Mouse (Mus musculus): ENCODE measurements at regions not wholly inside any gene's neighbourhood (a gene's known extent, or its start where the extent isn't known, plus 50 kb on each side); places are given as distances from the start of the nearest gene placed in this dataset.

DNA sequence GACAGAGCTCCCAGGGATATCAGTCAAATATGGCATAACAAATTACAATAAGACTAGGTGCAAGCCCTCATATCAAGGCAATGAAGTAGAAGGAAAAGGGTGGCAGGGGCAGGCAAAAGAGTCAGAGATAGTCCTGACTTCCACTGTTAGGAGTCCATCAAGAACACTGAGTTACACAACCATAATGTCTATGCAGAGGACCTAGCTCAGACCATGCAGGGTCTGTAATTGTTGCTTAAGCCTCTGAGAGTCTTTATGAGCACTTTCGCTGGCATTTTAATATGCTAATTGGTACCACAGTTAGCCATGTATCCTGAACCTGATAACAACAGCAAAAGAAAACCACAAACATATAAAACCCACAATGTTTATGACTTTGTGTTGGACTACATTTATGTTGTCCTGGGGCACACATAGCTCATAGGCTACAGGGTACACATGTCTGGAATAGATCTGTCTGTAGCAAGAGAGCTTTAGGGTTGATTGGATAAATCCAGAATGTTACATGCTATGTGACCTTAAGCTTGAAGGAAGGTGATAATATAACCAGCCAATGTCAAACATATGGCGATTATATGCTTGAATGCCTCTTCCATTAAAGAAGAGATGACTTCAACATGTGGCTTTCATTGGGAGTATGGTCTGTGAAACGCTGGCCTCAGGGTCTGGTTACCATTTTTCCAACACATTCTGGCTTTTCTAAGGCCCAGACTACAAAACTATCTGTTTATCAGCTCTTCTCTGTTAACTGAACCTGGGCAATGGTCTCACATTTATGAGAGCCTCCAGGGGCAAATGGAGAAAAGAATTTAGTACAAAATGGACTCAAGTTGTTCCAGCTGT is 836.6 kb downstream of the Gm9195 start:
- Histone ChIP-seq H3K27ac (ENCODE audit: low read depth) (no peak overlapping the region), H3K4me1 (replicated peaks; ENCODE audit: control insufficient read depth, insufficient read depth, low read length) (0 out of 2 replicates have a peak, but pooled peaks cover under 1% of the 10 kb centered on the region), H3K9ac (ENCODE audit: low read length) (no peak overlapping the region), H3K36me3 (ENCODE audit: control insufficient read depth, insufficient read depth, low read length) (no peaks in the 10 kb centered on the region), H3K9me3 (ENCODE audit: control insufficient read depth, low read length) (no peaks in the 10 kb centered on the region), H3K4me2 (ENCODE audit: low read length) (no peak overlapping the region), H3K4me3 (ENCODE audit: low read depth, low read length) (no peak overlapping the region), H3K27me3 (replicated peaks; ENCODE audit: control insufficient read depth, insufficient read depth, low read length) (no peaks in the 10 kb centered on the region)
- DNase-seq (ENCODE audit: low spot score) (no peak), ATAC-seq (replicated peaks; ENCODE audit: low FRiP score, low TSS enrichment, low read depth) (no peak)
- 91% methylated on average over 3 of the region's 3 CpGs for WGBS

DNA sequence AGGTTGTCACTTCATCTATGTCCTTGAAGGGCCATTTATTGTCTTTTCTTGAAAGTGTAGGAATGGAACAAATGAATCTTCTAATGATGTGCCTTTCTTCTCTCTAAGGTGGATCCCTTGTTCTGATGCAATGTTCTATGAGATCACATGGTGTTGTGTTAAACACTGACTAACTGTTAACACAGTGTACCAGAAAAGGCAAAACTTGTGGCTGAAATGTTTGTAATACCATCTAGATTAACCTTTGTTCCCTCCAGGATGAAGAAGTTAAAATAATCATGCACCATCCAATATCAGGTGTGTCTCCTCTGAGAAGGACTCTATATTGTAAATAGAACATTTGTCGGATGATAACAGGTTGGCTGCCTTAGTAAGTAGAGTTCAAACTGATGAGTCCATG is 849.1 kb downstream of the Gm9195 start:
- Histone ChIP-seq H3K4me1 (replicated peaks; ENCODE audit: control insufficient read depth, insufficient read depth, low read length) (no peaks in the 10 kb centered on the region), H3K36me3 (ENCODE audit: control insufficient read depth, insufficient read depth, low read length) (no peaks in the 10 kb centered on the region), H3K27me3 (replicated peaks; ENCODE audit: control insufficient read depth, insufficient read depth, low read length) (no peaks in the 10 kb centered on the region), H3K27ac (ENCODE audit: low read depth) (no peak overlapping the region), H3K4me2 (ENCODE audit: low read length) (no peak overlapping the region), H3K9ac (ENCODE audit: low read length) (no peak overlapping the region), H3K4me3 (ENCODE audit: low read depth, low read length) (no peak overlapping the region), H3K9me3 (ENCODE audit: control insufficient read depth, low read length) (no peaks in the 10 kb centered on the region)
- no peak for DNase-seq (ENCODE audit: low spot score)
- WGBS = 85% methylated on average over 1 of the region's 1 CpGs
- no peak for ATAC-seq (replicated peaks; ENCODE audit: low FRiP score, low TSS enrichment, low read depth)

DNA sequence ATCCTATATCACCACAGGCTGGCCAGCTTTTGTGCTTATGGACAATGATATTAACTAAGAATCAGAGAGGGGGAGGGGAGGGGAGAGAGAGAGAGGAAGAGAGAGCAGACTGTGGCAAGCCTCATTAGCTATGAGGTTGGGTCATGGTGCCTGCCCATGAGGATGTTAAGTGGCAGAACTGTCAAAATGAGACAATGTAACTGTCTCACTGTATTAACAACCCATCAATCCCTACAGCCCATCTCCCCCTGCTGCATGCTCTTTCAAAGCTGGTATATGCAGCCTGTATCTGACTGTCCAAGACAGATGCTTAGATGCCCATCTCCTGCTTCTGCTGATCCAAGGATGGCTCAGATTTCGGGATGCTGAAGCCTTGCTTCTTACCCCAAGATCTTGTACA is 852.6 kb downstream of the Gm9195 start:
- WGBS = 71% methylated on average over 1 of the region's 1 CpGs
- no peak for ATAC-seq (replicated peaks; ENCODE audit: low FRiP score, low TSS enrichment, low read depth)

DNA sequence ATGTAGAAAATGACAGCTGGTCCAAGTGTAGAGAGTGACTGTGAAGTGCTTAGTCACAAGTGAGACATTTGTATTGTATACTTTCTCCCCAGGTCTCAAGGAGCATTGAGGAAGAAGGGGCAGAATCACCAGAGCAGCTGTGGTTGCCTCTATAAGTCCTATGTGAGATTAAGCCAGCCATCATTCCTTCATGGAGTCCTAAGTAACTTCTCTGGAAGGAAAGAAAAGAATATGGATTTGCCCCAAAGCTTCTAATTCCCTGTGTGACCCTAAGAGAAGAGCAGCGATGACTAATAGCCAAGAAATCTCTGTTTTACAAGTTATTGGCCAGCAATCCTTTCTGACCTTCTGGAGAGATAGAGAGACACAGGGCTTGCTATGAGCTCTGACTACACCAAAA is 856.5 kb downstream of the Gm9195 start:
- Histone ChIP-seq H3K27me3 (replicated peaks; ENCODE audit: control insufficient read depth, insufficient read depth, low read length) (no peaks in the 10 kb centered on the region), H3K27ac (ENCODE audit: low read depth) (no peak overlapping the region), H3K4me2 (ENCODE audit: low read length) (no peak overlapping the region), H3K4me3 (ENCODE audit: low read depth, low read length) (no peak overlapping the region), H3K4me1 (replicated peaks; ENCODE audit: control insufficient read depth, insufficient read depth, low read length) (no peaks in the 10 kb centered on the region), H3K36me3 (ENCODE audit: control insufficient read depth, insufficient read depth, low read length) (no peaks in the 10 kb centered on the region), H3K9ac (ENCODE audit: low read length) (no peak overlapping the region), H3K9me3 (ENCODE audit: control insufficient read depth, low read length) (no peaks in the 10 kb centered on the region)
- ATAC-seq (replicated peaks; ENCODE audit: low FRiP score, low TSS enrichment, low read depth) (no peak), DNase-seq (ENCODE audit: low spot score) (no peak)
- 91% methylated on average over 1 of the region's 1 CpGs for WGBS

More for the DNA sequence above, 852.6 kb downstream of the Gm9195 start:
- H3K4me1 ChIP-seq (replicated peaks; ENCODE audit: control insufficient read depth, insufficient read depth, low read length) = no peaks in the 10 kb centered on the region
- no peak overlapping the region for H3K4me3 ChIP-seq (ENCODE audit: low read depth, low read length)
- no peak for DNase-seq (ENCODE audit: low spot score)
- no peaks in the 10 kb centered on the region for H3K36me3 ChIP-seq (ENCODE audit: control insufficient read depth, insufficient read depth, low read length)
- H3K27me3 ChIP-seq (replicated peaks; ENCODE audit: control insufficient read depth, insufficient read depth, low read length) = no peaks in the 10 kb centered on the region
- H3K9ac ChIP-seq (ENCODE audit: low read length) = no peak overlapping the region
- no peaks in the 10 kb centered on the region for H3K9me3 ChIP-seq (ENCODE audit: control insufficient read depth, low read length)
- H3K27ac ChIP-seq (ENCODE audit: low read depth) = no peak overlapping the region
- no peak overlapping the region for H3K4me2 ChIP-seq (ENCODE audit: low read length)

DNA sequence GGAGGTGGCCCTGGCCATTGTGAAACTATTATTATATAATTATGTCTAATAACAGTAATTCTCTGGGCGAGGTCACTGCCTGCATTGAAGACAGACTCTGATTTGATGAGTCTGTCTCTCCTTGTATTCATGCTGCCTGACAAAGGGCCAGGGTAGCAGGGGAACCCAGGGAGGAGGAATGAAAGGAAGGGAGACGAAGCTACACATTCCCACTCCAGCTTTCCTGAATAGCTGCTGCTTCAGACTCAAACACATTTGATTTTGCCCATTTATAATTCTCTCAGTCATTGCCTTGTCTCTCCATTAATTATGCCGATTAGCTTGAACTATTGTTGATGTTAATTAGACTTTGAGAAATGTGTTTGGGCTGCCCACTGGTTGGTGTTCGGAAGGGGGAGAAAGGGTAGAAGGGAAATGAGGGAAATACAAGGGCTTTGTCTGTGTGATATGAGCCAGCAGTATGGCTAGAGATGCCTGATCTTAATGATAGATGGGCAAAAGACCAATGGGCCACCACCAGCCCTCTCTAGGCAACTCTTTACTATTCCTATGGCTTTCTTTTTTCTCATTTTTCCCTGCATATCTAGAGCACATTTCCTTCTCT is 881.8 kb downstream of the Gm9195 start:
- no peak overlapping the region for H3K4me2 ChIP-seq (ENCODE audit: low read length)
- H3K9ac ChIP-seq (ENCODE audit: low read length) = no peak overlapping the region
- 79% methylated on average over 4 of the region's 4 CpGs for WGBS
- no peaks in the 10 kb centered on the region for H3K9me3 ChIP-seq (ENCODE audit: control insufficient read depth, low read length)
- DNase-seq (ENCODE audit: low spot score) (no peak), ATAC-seq (replicated peaks; ENCODE audit: low FRiP score, low TSS enrichment, low read depth) (no peak)
- no peaks in the 10 kb centered on the region for H3K4me1 ChIP-seq (replicated peaks; ENCODE audit: control insufficient read depth, insufficient read depth, low read length)
- H3K4me3 ChIP-seq (ENCODE audit: low read depth, low read length) = no peak overlapping the region
- H3K36me3 ChIP-seq (ENCODE audit: control insufficient read depth, insufficient read depth, low read length) = no peaks in the 10 kb centered on the region
- H3K27ac ChIP-seq (ENCODE audit: low read depth) = no peak overlapping the region
- no peaks in the 10 kb centered on the region for H3K27me3 ChIP-seq (replicated peaks; ENCODE audit: control insufficient read depth, insufficient read depth, low read length)

DNA sequence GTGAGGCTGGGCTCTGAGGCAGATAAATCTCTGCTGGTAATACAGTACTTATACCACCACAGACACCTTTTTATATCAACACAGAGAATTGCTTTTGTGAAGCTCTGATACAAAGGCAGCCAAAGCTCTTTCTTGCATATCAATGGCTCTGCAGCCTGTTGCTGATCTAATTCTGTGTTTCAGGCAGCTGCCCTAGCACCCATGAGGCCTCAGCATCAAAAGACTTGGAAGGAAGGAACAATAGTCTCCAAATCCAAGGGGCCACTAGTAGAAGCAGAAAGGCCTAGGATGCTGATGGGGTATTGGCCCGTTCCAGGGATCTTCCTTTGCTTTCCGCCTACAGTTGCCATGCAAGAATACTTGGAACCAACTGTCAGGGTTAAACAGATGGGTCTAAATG is 887.9 kb downstream of the Gm9195 start:
- Histone ChIP-seq H3K9ac (ENCODE audit: low read length) (no peak overlapping the region), H3K4me2 (ENCODE audit: low read length) (no peak overlapping the region), H3K4me3 (ENCODE audit: low read depth, low read length) (no peak overlapping the region), H3K36me3 (ENCODE audit: control insufficient read depth, insufficient read depth, low read length) (no peaks in the 10 kb centered on the region), H3K9me3 (ENCODE audit: control insufficient read depth, low read length) (no peaks in the 10 kb centered on the region), H3K4me1 (replicated peaks; ENCODE audit: control insufficient read depth, insufficient read depth, low read length) (no peaks in the 10 kb centered on the region), H3K27me3 (replicated peaks; ENCODE audit: control insufficient read depth, insufficient read depth, low read length) (no peaks in the 10 kb centered on the region), H3K27ac (ENCODE audit: low read depth) (no peak overlapping the region)
- DNase-seq (ENCODE audit: low spot score) (no peak), ATAC-seq (replicated peaks; ENCODE audit: low FRiP score, low TSS enrichment, low read depth) (no peak)
- WGBS = 80% methylated on average over 2 of the region's 2 CpGs

DNA sequence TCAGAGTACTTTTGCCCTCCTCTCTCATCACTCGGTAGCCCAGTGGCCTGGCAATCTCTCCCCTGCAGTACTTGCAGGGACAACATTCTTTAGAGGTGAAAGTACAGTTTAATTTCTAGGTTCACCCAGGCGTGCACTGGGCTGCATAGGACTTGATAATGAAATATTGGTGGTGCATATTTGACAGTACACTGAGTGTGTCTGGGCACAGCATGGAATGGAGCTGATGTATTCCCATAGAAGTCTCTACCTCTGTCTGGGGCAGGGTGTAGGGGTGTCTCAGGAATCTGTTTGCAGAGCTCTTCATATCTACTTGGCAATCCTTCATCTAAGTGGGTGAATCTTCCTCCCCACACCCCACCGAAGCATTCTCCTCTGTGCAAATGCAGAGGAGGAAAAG is 893.8 kb downstream of the Gm9195 start:
- H3K9ac ChIP-seq (ENCODE audit: low read length) = no peak overlapping the region
- ATAC-seq (replicated peaks; ENCODE audit: low FRiP score, low TSS enrichment, low read depth) (no peak), DNase-seq (ENCODE audit: low spot score) (no peak)
- no peak overlapping the region for H3K27ac ChIP-seq (ENCODE audit: low read depth)
- 61% methylated on average over 3 of the region's 3 CpGs for WGBS
- H3K9me3 ChIP-seq (ENCODE audit: control insufficient read depth, low read length) = no peaks in the 10 kb centered on the region
- no peak overlapping the region for H3K4me2 ChIP-seq (ENCODE audit: low read length)
- H3K36me3 ChIP-seq (ENCODE audit: control insufficient read depth, insufficient read depth, low read length) = no peaks in the 10 kb centered on the region
- H3K27me3 ChIP-seq (replicated peaks; ENCODE audit: control insufficient read depth, insufficient read depth, low read length) = no peaks in the 10 kb centered on the region
- H3K4me1 ChIP-seq (replicated peaks; ENCODE audit: control insufficient read depth, insufficient read depth, low read length) = no peaks in the 10 kb centered on the region
- H3K4me3 ChIP-seq (ENCODE audit: low read depth, low read length) = no peak overlapping the region

DNA sequence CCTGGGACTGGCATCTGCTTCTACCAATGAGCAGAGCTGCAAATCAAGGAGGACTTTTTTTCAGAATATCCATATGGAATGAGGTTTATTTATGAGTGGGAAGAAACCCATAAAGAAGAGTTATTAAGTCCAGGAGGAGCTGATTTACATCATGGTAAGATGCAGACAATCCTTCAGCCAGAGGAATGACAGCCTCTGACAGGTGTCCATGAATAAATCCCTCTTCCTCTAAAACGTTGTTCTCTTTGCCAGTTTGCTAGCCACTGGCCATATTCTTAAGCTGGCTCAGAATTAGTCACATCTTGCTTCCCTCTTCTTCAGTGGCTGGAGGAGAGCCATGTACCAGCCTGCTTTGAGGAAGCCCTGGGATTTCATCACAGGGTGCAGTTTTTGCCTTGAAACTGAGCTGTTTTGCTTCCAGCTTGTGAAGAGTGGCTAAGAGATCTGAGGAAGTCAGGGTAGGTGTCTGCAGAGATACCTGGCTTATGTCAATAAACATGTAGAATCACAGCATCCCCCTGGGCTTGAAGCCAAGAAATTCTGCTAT is 902.9 kb downstream of the Gm9195 start:
- H3K36me3 ChIP-seq (ENCODE audit: control insufficient read depth, insufficient read depth, low read length) = no peaks in the 10 kb centered on the region
- H3K4me2 ChIP-seq (ENCODE audit: low read length) = no peak overlapping the region
- H3K4me3 ChIP-seq (ENCODE audit: low read depth, low read length) = no peak overlapping the region
- ATAC-seq (replicated peaks; ENCODE audit: low FRiP score, low TSS enrichment, low read depth) (no peak), DNase-seq (ENCODE audit: low spot score) (no peak)
- H3K9ac ChIP-seq (ENCODE audit: low read length) = no peak overlapping the region
- no peaks in the 10 kb centered on the region for H3K4me1 ChIP-seq (replicated peaks; ENCODE audit: control insufficient read depth, insufficient read depth, low read length)
- no peak overlapping the region for H3K27ac ChIP-seq (ENCODE audit: low read depth)
- WGBS = 24% methylated on average over 1 of the region's 1 CpGs
- no peaks in the 10 kb centered on the region for H3K9me3 ChIP-seq (ENCODE audit: control insufficient read depth, low read length)
- no peaks in the 10 kb centered on the region for H3K27me3 ChIP-seq (replicated peaks; ENCODE audit: control insufficient read depth, insufficient read depth, low read length)

DNA sequence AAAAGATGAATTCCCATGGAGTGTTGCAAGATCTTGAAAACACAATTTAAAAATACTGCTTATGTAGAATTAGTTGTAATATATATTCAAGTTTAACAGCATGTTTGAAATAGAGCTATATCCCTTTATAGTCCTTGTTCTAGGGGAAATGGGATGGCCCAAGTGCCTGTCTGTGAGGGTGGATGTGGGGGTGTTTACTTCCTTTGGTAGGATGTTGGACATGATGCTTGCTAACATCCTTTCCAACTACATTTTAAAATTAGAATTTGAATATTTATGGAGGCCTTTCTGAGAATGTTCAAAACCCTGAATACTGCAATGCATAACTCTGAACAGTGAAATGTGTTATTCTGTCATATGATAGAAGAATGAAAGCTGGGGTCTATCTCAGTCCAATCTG is 903.6 kb downstream of the Gm9195 start:
- Histone ChIP-seq H3K4me3 (ENCODE audit: low read depth, low read length) (no peak overlapping the region), H3K27ac (ENCODE audit: low read depth) (no peak overlapping the region), H3K9me3 (ENCODE audit: control insufficient read depth, low read length) (no peaks in the 10 kb centered on the region), H3K4me1 (replicated peaks; ENCODE audit: control insufficient read depth, insufficient read depth, low read length) (no peaks in the 10 kb centered on the region), H3K4me2 (ENCODE audit: low read length) (no peak overlapping the region), H3K9ac (ENCODE audit: low read length) (no peak overlapping the region), H3K36me3 (ENCODE audit: control insufficient read depth, insufficient read depth, low read length) (no peaks in the 10 kb centered on the region), H3K27me3 (replicated peaks; ENCODE audit: control insufficient read depth, insufficient read depth, low read length) (no peaks in the 10 kb centered on the region)
- DNase-seq (ENCODE audit: low spot score) (no peak), ATAC-seq (replicated peaks; ENCODE audit: low FRiP score, low TSS enrichment, low read depth) (no peak)
